In genomic region chr19:5724549-5724941, GRCm38 (mm10) we compare ENCODE assay signal across 8 mouse cellular contexts. TPM values are rescaled to one million over a fixed set of nuclear protein-coding genes. Genes with fewer than 3 reads are reported as not detected.
DNase-seq lines count a peak whose midpoint lies in the region; ATAC-seq and TF ChIP-seq lines count a peak whose summit lies in the region.

No protein-coding gene starts in this region.

- H3K4me1 ChIP-seq in thymus, adult 2 months (replicated peaks; ENCODE audit: control insufficient read depth, insufficient read depth, low read length): peaks cover 47% of the 10 kb centered on the region
- H3K4me1 ChIP-seq in limb, embryonic 10.5 days: peaks cover 52% of the 10 kb centered on the region
- peaks cover 34% of the 10 kb centered on the region for H3K4me1 ChIP-seq in midbrain, embryonic 14.5 days (ENCODE audit: control insufficient read depth, insufficient read depth, low read length)

- TF ChIP-seq POLR2A in thymus, adult 2 months (IDR thresholded peaks at IDR 0.05; ENCODE audit: control insufficient read depth, extremely low read depth, insufficient read depth, low read length, poor library complexity): no peak

- H3K4me2 ChIP-seq in midbrain, embryonic 14.5 days (ENCODE audit: low read length): peak overlapping the region; percentile 100

- 35% methylated on average over 7 of the region's 7 CpGs for WGBS in thymus, adult 2 months
- WGBS in limb, embryonic 10.5 days: 74% methylated on average over 7 of the region's 7 CpGs
- WGBS in midbrain, embryonic 14.5 days: 85% methylated on average over 7 of the region's 7 CpGs

- DNase-seq in thymus, adult 2 months: peak; percentile 20
- DNase-seq in thymus, postnatal 36 days: no peak
- peak; percentile 82 for DNase-seq in heart, postnatal 25 days (ENCODE audit: low spot score)
- no peak for DNase-seq in limb, embryonic 10.5 days (ENCODE audit: low spot score)
- no peak for DNase-seq in midbrain, embryonic 14.5 days
- no peak for DNase-seq in cerebellum, adult 11 months
- DNase-seq in right cerebral cortex, postnatal 14 days: no peak

- peaks cover 20% of the 10 kb centered on the region for H3K36me3 ChIP-seq in thymus, adult 2 months (ENCODE audit: control insufficient read depth, insufficient read depth, low read length)
- H3K36me3 ChIP-seq in limb, embryonic 10.5 days: peaks cover 72% of the 10 kb centered on the region
- H3K36me3 ChIP-seq in midbrain, embryonic 14.5 days (ENCODE audit: control insufficient read depth, insufficient read depth, low read length): peaks cover 60% of the 10 kb centered on the region

- H3K4me3 ChIP-seq in thymus, adult 2 months (ENCODE audit: control insufficient read depth, insufficient read depth, low read length): peak overlapping the region; percentile 59
- peak overlapping the region; percentile 97 for H3K4me3 ChIP-seq in limb, embryonic 10.5 days
- H3K4me3 ChIP-seq in midbrain, embryonic 14.5 days (replicated peaks; ENCODE audit: low read depth, low read length): no peak overlapping the region; the same call in 1 of the 2 replicates

- no peak for TF ChIP-seq CTCF in thymus, adult 2 months (IDR thresholded peaks at IDR 0.05; ENCODE audit: borderline replicate concordance, control insufficient read depth, extremely low read depth, insufficient read depth, low read length, poor library complexity)

- H3K27me3 ChIP-seq in thymus, adult 2 months (ENCODE audit: control insufficient read depth, insufficient read depth, low read length): no peaks in the 10 kb centered on the region
- H3K27me3 ChIP-seq in limb, embryonic 10.5 days (ENCODE audit: low read depth, poor library complexity, severe bottlenecking): no peaks in the 10 kb centered on the region
- H3K27me3 ChIP-seq in midbrain, embryonic 14.5 days (ENCODE audit: control insufficient read depth, insufficient read depth, low read length): no peaks in the 10 kb centered on the region

- intact Hi-C loops in heart, postnatal 25 days (cut with DNase I): no loop called here

- no peaks in the 10 kb centered on the region for H3K9me3 ChIP-seq in limb, embryonic 10.5 days (replicated peaks)
- H3K9me3 ChIP-seq in midbrain, embryonic 14.5 days (ENCODE audit: control insufficient read depth, low read length): no peaks in the 10 kb centered on the region

- no peak overlapping the region for H3K27ac ChIP-seq in thymus, adult 2 months (ENCODE audit: control insufficient read depth, insufficient read depth, low read length)
- H3K27ac ChIP-seq in limb, embryonic 10.5 days: peak overlapping the region; percentile 61
- H3K27ac ChIP-seq in midbrain, embryonic 14.5 days (replicated peaks; ENCODE audit: low read depth, low read length): no peak overlapping the region

- peak; percentile 49 for ATAC-seq in erythroblast, adult 5-6 weeks (replicated peaks; ENCODE audit: low FRiP score, poor library complexity, severe bottlenecking)
- ATAC-seq in midbrain, embryonic 14.5 days (ENCODE audit: low FRiP score, low TSS enrichment): no peak

- H3K9ac ChIP-seq in midbrain, embryonic 14.5 days (replicated peaks; ENCODE audit: low read length): no peak overlapping the region

RNA-seq across cellular contexts. Expression of gene Ehbp1l1, which starts 1.6 kb away (rescaled TPM):
- 55.6 and 61.8 TPM in 2 replicates for polyA plus RNA-seq in thymus, adult 2 months (2012; rRNA removed)
- total RNA-seq in erythroblast, adult 5-6 weeks (2015; ENCODE audit: low replicate concordance): 27.5 and 57.9 TPM in 2 replicates
- total RNA-seq in erythroblast, adult 5-6 weeks (2017; ENCODE audit: low replicate concordance): 236 and 446 TPM in 2 replicates
- total RNA-seq in heart, postnatal 25 days (2021): 100 to 1,000 TPM; 140 to 149 TPM
- 8.4 and 9.2 TPM in 2 replicates for polyA plus RNA-seq in limb, embryonic 10.5 days (2016; fragmentation: Nextera tagmentation; extraction: Ambion mirVana)
- polyA plus RNA-seq in midbrain, embryonic 14.5 days (2014; fragmentation: Nextera tagmentation; extraction: Ambion mirVana): 12.4 and 14.3 TPM in 2 replicates

RNA-seq across cellular contexts. Expression of gene Fam89b, which starts 4.9 kb away (rescaled TPM):
- 300 and 312 TPM in 2 replicates for polyA plus RNA-seq in thymus, adult 2 months (2012; rRNA removed)
- 11.5 and 30.4 TPM in 2 replicates for total RNA-seq in erythroblast, adult 5-6 weeks (2015; ENCODE audit: low replicate concordance)
- total RNA-seq in erythroblast, adult 5-6 weeks (2017; ENCODE audit: low replicate concordance): 8.5 and 10.5 TPM in 2 replicates
- total RNA-seq in heart, postnatal 25 days (2021): 10 to 100 TPM; 29.5 to 31.5 TPM
- polyA plus RNA-seq in limb, embryonic 10.5 days (2016; fragmentation: Nextera tagmentation; extraction: Ambion mirVana): 158 TPM in 2 replicates
- polyA plus RNA-seq in midbrain, embryonic 14.5 days (2014; fragmentation: Nextera tagmentation; extraction: Ambion mirVana): 154 and 169 TPM in 2 replicates

RNA-seq across cellular contexts. Expression of gene Ltbp3, which starts 16.2 kb away (rescaled TPM):
- polyA plus RNA-seq in thymus, adult 2 months (2012; rRNA removed): 29.5 and 37.7 TPM in 2 replicates
- 0.63 TPM in 1 of 2 replicates, not detected in the other for total RNA-seq in erythroblast, adult 5-6 weeks (2015; ENCODE audit: low replicate concordance)
- total RNA-seq in erythroblast, adult 5-6 weeks (2017; ENCODE audit: low replicate concordance): 0.68 TPM in 1 of 2 replicates, not detected in the other
- total RNA-seq in heart, postnatal 25 days (2021): 10 to 100 TPM; 36.6 to 37.2 TPM
- 2.2 and 3.4 TPM in 2 replicates for polyA plus RNA-seq in limb, embryonic 10.5 days (2016; fragmentation: Nextera tagmentation; extraction: Ambion mirVana)
- polyA plus RNA-seq in midbrain, embryonic 14.5 days (2014; fragmentation: Nextera tagmentation; extraction: Ambion mirVana): 10.1 and 10.5 TPM in 2 replicates

RNA-seq across cellular contexts. Expression of gene Kcnk7, which starts 20.4 kb away (rescaled TPM):
- polyA plus RNA-seq in thymus, adult 2 months (2012; rRNA removed): 0.97 and 1.0 TPM in 2 replicates
- not detected in 2 replicates for total RNA-seq in erythroblast, adult 5-6 weeks (2015; ENCODE audit: low replicate concordance)
- not detected in 2 replicates for total RNA-seq in erythroblast, adult 5-6 weeks (2017; ENCODE audit: low replicate concordance)
- not detected for total RNA-seq in heart, postnatal 25 days (2021)
- polyA plus RNA-seq in limb, embryonic 10.5 days (2016; fragmentation: Nextera tagmentation; extraction: Ambion mirVana): not detected in 2 replicates
- polyA plus RNA-seq in midbrain, embryonic 14.5 days (2014; fragmentation: Nextera tagmentation; extraction: Ambion mirVana): 0.21 and 0.28 TPM in 2 replicates

RNA-seq across cellular contexts. Expression of gene Pcnx3, which starts 35.8 kb away (rescaled TPM):
- 421 and 455 TPM in 2 replicates for polyA plus RNA-seq in thymus, adult 2 months (2012; rRNA removed)
- total RNA-seq in erythroblast, adult 5-6 weeks (2015; ENCODE audit: low replicate concordance): 10.7 and 16.3 TPM in 2 replicates
- 14.8 and 20.3 TPM in 2 replicates for total RNA-seq in erythroblast, adult 5-6 weeks (2017; ENCODE audit: low replicate concordance)
- total RNA-seq in heart, postnatal 25 days (2021): 10 to 100 TPM; 17.8 to 18.0 TPM
- 31.6 and 34.3 TPM in 2 replicates for polyA plus RNA-seq in limb, embryonic 10.5 days (2016; fragmentation: Nextera tagmentation; extraction: Ambion mirVana)
- polyA plus RNA-seq in midbrain, embryonic 14.5 days (2014; fragmentation: Nextera tagmentation; extraction: Ambion mirVana): 33.6 and 34.4 TPM in 2 replicates

Comparison
In these comparisons a context has a peak if more than half of its experiments do, and no peak if none do; other contexts are left out.
1. DNase-seq: peak in thymus, adult 2 months (single experiment) and heart, postnatal 25 days (single experiment); none in thymus, postnatal 36 days (0 of 2), limb, embryonic 10.5 days (single experiment), midbrain, embryonic 14.5 days (single experiment), cerebellum, adult 11 months (single experiment) and right cerebral cortex, postnatal 14 days (single experiment).